ENCODE assay signal across 8 mouse cellular contexts in genomic region chr4:137660364-137661077, GRCm38 (mm10). TPM values are rescaled to one million over a fixed set of nuclear protein-coding genes. Genes with fewer than 3 reads are reported as not detected.
DNase-seq lines count a peak whose midpoint lies in the region; ATAC-seq lines count a peak whose summit lies in the region.
"Had no signal": no experiment of that assay in that cellular context is flagged by ENCODE, and none has a peak within 500 bp of the region (broad histone marks: within the 10 kb centered on the region; RNA-seq: fewer than 3 reads in every experiment).

No protein-coding gene starts in this region.

- DNase-seq in hindbrain, embryonic 11.5 days (ENCODE audit: low spot score) = no peak
- DNase-seq in hindbrain, embryonic 14.5 days (ENCODE audit: low spot score) = no peak
- DNase-seq in MN1 (ENCODE audit: low spot score) = peak; percentile 39
- DNase-seq in cerebellum, postnatal 14 days = peak; percentile 40 to 43
- DNase-seq in lung, postnatal 10 days = peak; percentile 67
- no peak for DNase-seq in layer of hippocampus, adult 8-10 months (ENCODE audit: low spot score in 2 of 2)
- no peak for DNase-seq in thymus, postnatal 14 days
- DNase-seq: thymus, adult 18-20 months had no signal

- no peak overlapping the region for H3K9ac ChIP-seq in hindbrain, embryonic 11.5 days (ENCODE audit: low read depth, low read length)
- H3K9ac ChIP-seq in hindbrain, embryonic 14.5 days = no peak overlapping the region

- 0 out of 2 replicates have a peak overlapping the region, but pooled peaks have one; percentile 30 for H3K27ac ChIP-seq in hindbrain, embryonic 11.5 days (ENCODE audit: low read depth, low read length)
- no peak overlapping the region for H3K27ac ChIP-seq in hindbrain, embryonic 14.5 days

- H3K9me3 ChIP-seq in hindbrain, embryonic 11.5 days (ENCODE audit: control insufficient read depth, low read length) = no peaks in the 10 kb centered on the region
- H3K9me3 ChIP-seq in hindbrain, embryonic 14.5 days (ENCODE audit: control insufficient read depth, low read length) = no peaks in the 10 kb centered on the region

- no peaks in the 10 kb centered on the region for H3K36me3 ChIP-seq in hindbrain, embryonic 11.5 days (ENCODE audit: control insufficient read depth, insufficient read depth, low read length)
- H3K36me3 ChIP-seq in hindbrain, embryonic 14.5 days (replicated peaks; ENCODE audit: control insufficient read depth, insufficient read depth) = peaks cover 30% of the 10 kb centered on the region

- peaks cover 11% of the 10 kb centered on the region for H3K27me3 ChIP-seq in hindbrain, embryonic 11.5 days (ENCODE audit: control insufficient read depth, insufficient read depth, low read length)
- no peaks in the 10 kb centered on the region for H3K27me3 ChIP-seq in hindbrain, embryonic 14.5 days (ENCODE audit: control insufficient read depth, insufficient read depth, low read length)

- H3K4me1 ChIP-seq in hindbrain, embryonic 11.5 days (replicated peaks; ENCODE audit: control insufficient read depth, insufficient read depth, low read length) = peaks cover 3% of the 10 kb centered on the region; the same call in 1 of the 2 replicates
- peaks cover 23% of the 10 kb centered on the region for H3K4me1 ChIP-seq in hindbrain, embryonic 14.5 days (replicated peaks; ENCODE audit: control insufficient read depth, insufficient read depth, low read length)

- no peak overlapping the region for H3K4me2 ChIP-seq in hindbrain, embryonic 11.5 days (replicated peaks; ENCODE audit: low read depth, low read length)
- no peak overlapping the region for H3K4me2 ChIP-seq in hindbrain, embryonic 14.5 days (replicated peaks)

- ATAC-seq in hindbrain, embryonic 11.5 days (ENCODE audit: low FRiP score) = no peak
- no peak for ATAC-seq in hindbrain, embryonic 14.5 days (ENCODE audit: low FRiP score)

- WGBS in hindbrain, embryonic 11.5 days = 73% methylated on average over 10 of the region's 10 CpGs
- WGBS in hindbrain, embryonic 14.5 days = 55% methylated on average over 10 of the region's 10 CpGs

- H3K4me3 ChIP-seq in hindbrain, embryonic 11.5 days (ENCODE audit: low read depth, low read length) = no peak overlapping the region
- H3K4me3 ChIP-seq in hindbrain, embryonic 14.5 days (replicated peaks; ENCODE audit: low read length) = no peak overlapping the region

RNA-seq across cellular contexts. Expression of gene Rap1gap, which starts 4.0 kb away (rescaled TPM):
- 8.5 and 9.1 TPM in 2 replicates for polyA plus RNA-seq in hindbrain, embryonic 11.5 days (2014; fragmentation: Nextera tagmentation; extraction: Ambion mirVana)
- 80.7 and 83.9 TPM in 2 replicates for polyA plus RNA-seq in hindbrain, embryonic 14.5 days (2014; fragmentation: Nextera tagmentation; extraction: Ambion mirVana)
- 100 to 1,000 TPM; 253 to 279 (median 259) TPM for total RNA-seq in layer of hippocampus, adult 8-10 months (2022)

Comparison
In these comparisons a context has a peak if more than half of its experiments do, and no peak if none do; other contexts are left out.
1. DNase-seq: peak in MN1 (single experiment), cerebellum, postnatal 14 days (2 of 2) and lung, postnatal 10 days (single experiment); none in hindbrain, embryonic 11.5 days (single experiment), hindbrain, embryonic 14.5 days (single experiment), layer of hippocampus, adult 8-10 months (0 of 2) and thymus, postnatal 14 days (single experiment).